Mouse (Mus musculus): ENCODE data around the gene Npas2. TPM values are rescaled to one million over a fixed set of nuclear protein-coding genes. Genes with fewer than 3 reads are reported as not detected.
A peak's percentile ranks its signal among the peaks of the same experiment; 100 is the strongest.

The Npas2 gene
- total and polyA plus RNA-seq, 3 experiments = 1.8 to 10.0 (median 3.7) TPM

- Histone ChIP-seq H3K9ac (ENCODE audit: low read depth, low read length) (no peak overlapping the region), H3K36me3 (ENCODE audit: control insufficient read depth, insufficient read depth, low read length) (no peaks in the 10 kb centered on the region), H3K27ac (no peak overlapping the region), H3K27me3 (ENCODE audit: control insufficient read depth, insufficient read depth, low read length) (no peaks in the 10 kb centered on the region), H3K4me3 (no peak overlapping the region), H3K79me2 (replicated peaks; ENCODE audit: control insufficient read depth, insufficient read depth, low read length) (no peaks in the 10 kb centered on the region), H3K4me1 (ENCODE audit: control insufficient read depth, insufficient read depth, low read length) (no peaks in the 10 kb centered on the region; the same call in 1 of the 2 replicates)
- intact Hi-C loops (cut with DNase I) = no loop called here
- 68% methylated on average over 3 of the region's 3 CpGs for WGBS
- DNase-seq = no peak
- TF ChIP-seq EP300 (IDR thresholded peaks at IDR 0.05; ENCODE audit: insufficient read depth, low read depth, low read length) (no peak), CTCF (IDR thresholded peaks at IDR 0.05) (no peak), POLR2A (IDR thresholded peaks at IDR 0.05; ENCODE audit: insufficient read depth, low read depth, low read length) (no peak)
These were observed 66.1 kb downstream of the Npas2 start for GRCm38 (mm10) chr1:39259668-39260067.

- WGBS = 59% methylated on average over 8 of the region's 8 CpGs
- Histone ChIP-seq H3K27me3 (ENCODE audit: control insufficient read depth, insufficient read depth, low read length) (no peaks in the 10 kb centered on the region), H3K79me2 (replicated peaks; ENCODE audit: control insufficient read depth, insufficient read depth, low read length) (no peaks in the 10 kb centered on the region), H3K4me1 (ENCODE audit: control insufficient read depth, insufficient read depth, low read length) (no peaks in the 10 kb centered on the region; the same call in 1 of the 2 replicates), H3K9ac (ENCODE audit: low read depth, low read length) (no peak overlapping the region), H3K4me3 (no peak overlapping the region), H3K36me3 (ENCODE audit: control insufficient read depth, insufficient read depth, low read length) (no peaks in the 10 kb centered on the region), H3K27ac (no peak overlapping the region)
- no peak for DNase-seq
- intact Hi-C loops (cut with DNase I) = no loop called here
- TF ChIP-seq CTCF (IDR thresholded peaks at IDR 0.05) (no peak), POLR2A (IDR thresholded peaks at IDR 0.05; ENCODE audit: insufficient read depth, low read depth, low read length) (no peak), EP300 (IDR thresholded peaks at IDR 0.05; ENCODE audit: insufficient read depth, low read depth, low read length) (no peak)
These were observed 66.8 kb downstream of the Npas2 start for GRCm38 (mm10) chr1:39260183-39260978.

GRCm38 (mm10) chr1:39266843-39267512 lies 73.4 kb downstream of the Npas2 start:
- peaks cover 2% of the 10 kb centered on the region; the same call in 1 of the 2 replicates for H3K4me1 ChIP-seq (ENCODE audit: control insufficient read depth, insufficient read depth, low read length)
- TF ChIP-seq EP300 (IDR thresholded peaks at IDR 0.05; ENCODE audit: insufficient read depth, low read depth, low read length) (no peak), CTCF (IDR thresholded peaks at IDR 0.05) (no peak), POLR2A (IDR thresholded peaks at IDR 0.05; ENCODE audit: insufficient read depth, low read depth, low read length) (no peak)
- H3K36me3 ChIP-seq (ENCODE audit: control insufficient read depth, insufficient read depth, low read length) = no peaks in the 10 kb centered on the region
- H3K9ac ChIP-seq (ENCODE audit: low read depth, low read length) = no peak overlapping the region
- intact Hi-C loops (cut with DNase I) = no loop called here
- no peak for DNase-seq
- H3K79me2 ChIP-seq (replicated peaks; ENCODE audit: control insufficient read depth, insufficient read depth, low read length) = no peaks in the 10 kb centered on the region
- WGBS = 95% methylated on average over 9 of the region's 9 CpGs
- H3K27ac ChIP-seq = no peak overlapping the region
- no peak overlapping the region for H3K4me3 ChIP-seq
- H3K27me3 ChIP-seq (ENCODE audit: control insufficient read depth, insufficient read depth, low read length) = no peaks in the 10 kb centered on the region

GRCm38 (mm10) chr1:39272976-39273375 lies 79.4 kb downstream of the Npas2 start:
- no peaks in the 10 kb centered on the region for H3K36me3 ChIP-seq (ENCODE audit: control insufficient read depth, insufficient read depth, low read length)
- H3K27me3 ChIP-seq (ENCODE audit: control insufficient read depth, insufficient read depth, low read length) = no peaks in the 10 kb centered on the region
- intact Hi-C loops (cut with DNase I) = no loop called here
- no peak overlapping the region for H3K4me3 ChIP-seq
- no peaks in the 10 kb centered on the region for H3K79me2 ChIP-seq (replicated peaks; ENCODE audit: control insufficient read depth, insufficient read depth, low read length)
- H3K9ac ChIP-seq (ENCODE audit: low read depth, low read length) = no peak overlapping the region
- no peaks in the 10 kb centered on the region; the same call in 1 of the 2 replicates for H3K4me1 ChIP-seq (ENCODE audit: control insufficient read depth, insufficient read depth, low read length)
- DNase-seq = no peak
- TF ChIP-seq CTCF (IDR thresholded peaks at IDR 0.05) (no peak), POLR2A (IDR thresholded peaks at IDR 0.05; ENCODE audit: insufficient read depth, low read depth, low read length) (no peak), EP300 (IDR thresholded peaks at IDR 0.05; ENCODE audit: insufficient read depth, low read depth, low read length) (no peak)
- WGBS = 66% methylated on average over 6 of the region's 6 CpGs
- no peak overlapping the region for H3K27ac ChIP-seq

- WGBS = 52% methylated on average over 7 of the region's 7 CpGs
- no peaks in the 10 kb centered on the region for H3K27me3 ChIP-seq (ENCODE audit: control insufficient read depth, insufficient read depth, low read length)
- peaks cover 7% of the 10 kb centered on the region; the same call in 1 of the 2 replicates for H3K4me1 ChIP-seq (ENCODE audit: control insufficient read depth, insufficient read depth, low read length)
- DNase-seq = peak; percentile 31 to 57
- H3K4me3 ChIP-seq = peak overlapping the region; percentile 22; the same call in 1 of the 2 replicates
- H3K27ac ChIP-seq = peak overlapping the region; percentile 68
- no peaks in the 10 kb centered on the region for H3K79me2 ChIP-seq (replicated peaks; ENCODE audit: control insufficient read depth, insufficient read depth, low read length)
- no peak overlapping the region for H3K9ac ChIP-seq (ENCODE audit: low read depth, low read length)
- no peak for TF ChIP-seq CTCF (IDR thresholded peaks at IDR 0.05)
- 0 out of 2 replicates have a peak, but pooled peaks have one; percentile 11 for TF ChIP-seq EP300 (IDR thresholded peaks at IDR 0.05; ENCODE audit: insufficient read depth, low read depth, low read length)
- H3K36me3 ChIP-seq (ENCODE audit: control insufficient read depth, insufficient read depth, low read length) = no peaks in the 10 kb centered on the region
- intact Hi-C loops (cut with DNase I) = loop anchor here (2.0 kb wide), 1 partner anchor 84 kb away; no protein-coding TSS in a partner anchor
These were observed 86.9 kb downstream of the Npas2 start for GRCm38 (mm10) chr1:39280391-39280790.

All from heart, adult 2 months (tissue).